Mouse (Mus musculus) ES-Bruce4 (cell line): ENCODE results near the gene Cst7. TPM values are rescaled to one million over a fixed set of nuclear protein-coding genes. Genes with fewer than 3 reads are reported as not detected.
"Not testable (repeated sequence)": the region's sequence is repeated elsewhere in the genome, so short reads cannot be mapped to it uniquely, and the experiment has no call there.

Experiments used
- H3K27ac ChIP-seq: 2 replicates; pipeline ENCODE4 v1.5.1; 2012; ENCODE audit warnings: low read length, inconsistent platforms; ENCODE audit not compliant: insufficient read depth
- H3K27me3 ChIP-seq: 2 replicates; pipeline ENCODE4 v1.6.1; 2012; ENCODE audit warnings: mild to moderate bottlenecking, low read length, inconsistent platforms; ENCODE audit not compliant: control insufficient read depth, poor library complexity, insufficient read depth, severe bottlenecking
- H3K36me3 ChIP-seq: 2 replicates; pipeline ENCODE4 v1.6.1; 2012; ENCODE audit warnings: inconsistent platforms, mild to moderate bottlenecking, low read length, moderate library complexity; ENCODE audit not compliant: control insufficient read depth, poor library complexity, insufficient read depth, severe bottlenecking
- H3K4me1 ChIP-seq: one replicate; pipeline ENCODE4 v1.8.1; 2011; ENCODE audit warnings: low read length; ENCODE audit not compliant: control insufficient read depth, insufficient read depth
- H3K4me3 ChIP-seq: 2 replicates; pipeline ENCODE4 v1.5.1; 2011; ENCODE audit warnings: low read depth, mild to moderate bottlenecking, low read length
- H3K9ac ChIP-seq: 2 replicates; pipeline ENCODE4 v1.6.1; 2012; ENCODE audit warnings: low read depth, mild to moderate bottlenecking, inconsistent platforms; ENCODE audit not compliant: poor library complexity, severe bottlenecking
- H3K9me3 ChIP-seq: replicated peaks from 2 replicates; pipeline ENCODE4 v1.6.1; 2012; ENCODE audit warnings: mild to moderate bottlenecking, low read length, inconsistent platforms; ENCODE audit not compliant: control insufficient read depth, poor library complexity, insufficient read depth, severe bottlenecking
- CTCF ChIP-seq: IDR thresholded peaks from one replicate; pipeline ENCODE4 v1.8.1; 2011; ENCODE audit warnings: low read depth, low read length
- EP300 ChIP-seq: IDR thresholded peaks from 2 replicates; pipeline ENCODE4 v1.6.1; 2011; ENCODE audit warnings: low read depth, low read length; ENCODE audit not compliant: insufficient read depth
- POLR2A ChIP-seq: IDR thresholded peaks from one replicate; pipeline ENCODE4 v1.8.1; 2011; ENCODE audit warnings: low read length; ENCODE audit not compliant: insufficient read depth
- polyA plus RNA-seq: library from polyadenylated mRNA; stranded (reverse); fragments of >200 nt; gene quantifications from 2 replicates; pipeline ENCODE4 v1.2.4, GENCODE M21; 2011; ENCODE audit warnings: low read depth; ENCODE audit not compliant: missing spikeins, insufficient read depth, insufficient read length

Gene Cst7
- polyA plus RNA-seq, result not detected in 2 replicates

DNA sequence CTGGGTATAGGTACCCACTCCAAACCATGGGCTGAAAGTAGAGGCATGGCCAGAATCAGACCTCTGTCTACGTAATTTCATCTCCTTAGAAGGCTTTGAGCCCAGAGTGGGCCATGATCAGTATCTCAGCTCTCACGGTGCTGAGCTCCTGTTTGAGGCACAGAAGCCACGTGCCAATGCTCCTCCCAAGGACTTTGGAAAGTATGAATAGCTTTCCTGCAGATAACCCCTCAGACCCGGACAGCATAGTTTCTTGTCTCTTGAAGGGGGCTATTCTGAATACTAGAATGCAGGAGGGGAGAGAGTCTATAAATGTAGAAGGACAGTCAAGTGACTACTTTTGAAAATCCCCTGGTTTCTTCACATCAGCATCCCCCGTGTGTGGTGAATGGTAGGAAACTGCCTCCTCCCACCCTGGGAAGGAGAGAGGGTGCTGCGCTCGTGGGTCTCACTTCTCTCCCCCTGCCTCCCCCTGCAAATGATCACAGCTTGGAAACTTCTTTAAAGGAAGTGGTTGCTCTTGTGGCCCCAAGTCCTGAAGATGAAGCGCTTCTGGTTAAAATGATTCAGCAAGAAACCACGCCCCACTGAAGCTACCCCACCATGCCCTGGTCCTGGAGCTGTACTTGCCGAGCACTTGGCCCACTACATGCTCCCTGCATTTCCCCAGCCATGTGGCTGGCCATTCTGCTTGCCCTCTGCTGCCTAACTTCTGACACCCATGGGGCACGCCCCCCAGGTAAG lies at the start of gene Cst7:
Cst7 (plus strand) TSS at position 569 of the 744 bp plus-strand sequence.
- Histone ChIP-seq H3K36me3 (no peaks in the 10 kb centered on the region), H3K4me3 (no peak within 1 kb of the TSS), H3K4me1 (no peaks in the 10 kb centered on the region), H3K27me3 (no peaks in the 10 kb centered on the region), H3K9ac (no peak within 1 kb of the TSS), H3K9me3 (no peaks in the 10 kb centered on the region), H3K27ac (no peak within 1 kb of the TSS)
- no peak for TF ChIP-seq CTCF
- TF ChIP-seq EP300, result no peak
- TF ChIP-seq POLR2A, result no peak

DNA sequence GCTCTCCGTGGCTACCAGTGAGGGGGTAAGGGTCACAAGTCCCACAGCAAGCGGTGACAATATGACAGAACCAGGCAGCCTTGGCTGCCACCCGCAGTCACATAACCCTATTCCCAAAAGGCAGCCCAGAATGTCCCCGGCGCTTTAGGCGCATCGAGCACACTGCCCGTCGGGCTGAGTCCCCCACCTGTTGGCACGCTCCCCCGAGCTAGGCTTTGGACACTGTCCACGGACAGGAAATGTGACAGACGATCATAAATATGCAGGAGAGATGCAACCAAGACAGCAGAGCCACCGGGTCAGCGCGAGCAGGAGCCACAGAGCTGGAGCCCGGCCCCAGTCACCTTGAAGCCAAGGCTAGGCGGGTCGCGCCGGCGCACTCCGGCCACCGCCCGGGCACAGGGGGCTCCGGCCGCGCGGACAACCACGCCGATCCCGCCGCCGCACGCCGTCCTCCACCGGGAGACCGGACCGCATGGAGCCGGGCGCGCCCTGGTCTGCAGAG lies 44.5 kb upstream of the Cst7 start:
- H3K9ac ChIP-seq, result peak overlapping the region; percentile 70
- H3K4me1 ChIP-seq, result no peaks in the 10 kb centered on the region
- H3K4me3 ChIP-seq, result peak overlapping the region; percentile 79
- TF ChIP-seq POLR2A (no peak), EP300 (no peak), CTCF (no peak)
- H3K9me3 ChIP-seq, result no peaks in the 10 kb centered on the region
- peaks cover 9% of the 10 kb centered on the region; the same call in 1 of the 2 replicates for H3K27me3 ChIP-seq
- H3K27ac ChIP-seq, result no peak overlapping the region
- H3K36me3 ChIP-seq, result no peaks in the 10 kb centered on the region

DNA sequence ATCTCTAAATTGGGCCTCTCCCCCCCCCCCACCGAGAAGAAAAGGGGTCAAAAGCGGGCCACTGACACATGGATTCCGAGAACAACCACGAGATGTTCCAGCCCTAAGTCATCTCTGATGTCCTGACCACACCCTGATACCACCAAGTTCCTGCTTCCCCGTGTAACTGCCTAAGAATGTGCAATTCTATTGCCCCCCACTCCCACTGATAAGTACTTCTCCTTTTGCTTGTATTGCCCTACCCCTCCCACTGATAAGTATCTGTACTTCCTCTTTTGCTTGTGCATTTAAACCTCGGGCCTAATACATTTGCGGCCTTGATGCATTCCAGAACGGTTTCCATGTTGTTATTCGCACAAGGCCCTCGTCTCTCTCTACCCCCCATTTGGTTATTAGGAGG lies 20.6 kb upstream of the Cst7 start:
- H3K4me1 ChIP-seq, H3K27ac ChIP-seq, H3K27me3 ChIP-seq: not testable (repeated sequence)

DNA sequence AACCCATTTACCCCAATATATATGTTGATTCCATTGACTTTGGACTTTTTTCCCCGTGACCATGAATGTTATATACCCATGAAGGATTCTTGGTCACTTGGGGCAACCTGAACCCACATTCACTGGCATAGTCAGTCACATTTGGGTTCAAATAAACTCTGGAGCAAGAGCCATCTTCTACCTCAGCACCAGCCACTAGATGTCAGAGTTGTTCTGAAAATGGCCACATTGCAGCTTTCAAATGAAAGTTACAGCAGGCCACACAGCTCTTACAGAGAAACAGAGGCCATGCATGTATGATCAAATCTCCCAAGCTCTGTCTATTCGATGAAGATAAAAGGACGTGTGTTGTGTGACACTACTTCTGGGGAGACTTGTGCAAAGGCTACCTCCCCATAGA lies 11.6 kb upstream of the Cst7 start:
- TF ChIP-seq CTCF, result no peak
- TF ChIP-seq POLR2A, result no peak
- no peak for TF ChIP-seq EP300

More for the DNA sequence above, 20.6 kb upstream of the Cst7 start:
- not testable (repeated sequence) for H3K4me3 ChIP-seq, H3K9ac ChIP-seq, H3K9me3 ChIP-seq, H3K36me3 ChIP-seq

DNA sequence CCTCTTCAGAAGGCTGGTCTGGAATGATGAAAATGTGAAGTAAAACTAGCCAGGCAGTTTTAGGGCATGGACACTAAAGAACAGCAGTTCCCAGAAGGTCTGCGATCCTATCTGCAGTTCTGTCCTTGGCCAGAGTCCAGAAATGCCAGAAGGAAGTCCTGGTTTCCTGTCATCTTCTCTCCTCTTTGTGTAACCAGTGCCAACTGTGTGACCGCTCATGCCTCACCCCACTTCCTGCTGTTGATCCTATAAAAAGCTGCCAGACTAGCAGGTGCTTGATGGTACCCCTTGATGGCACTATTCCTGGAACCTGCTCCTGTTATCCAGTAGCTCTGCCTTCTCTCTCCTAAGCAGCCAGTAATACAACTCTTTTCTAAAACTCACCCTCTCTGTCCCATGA lies 3.2 kb upstream of the Cst7 start:
- Histone ChIP-seq H3K9ac (no peak overlapping the region), H3K36me3 (no peaks in the 10 kb centered on the region), H3K9me3 (no peaks in the 10 kb centered on the region), H3K27ac (no peak overlapping the region), H3K27me3 (no peaks in the 10 kb centered on the region), H3K4me3 (no peak overlapping the region), H3K4me1 (no peaks in the 10 kb centered on the region)
- TF ChIP-seq CTCF, result no peak
- TF ChIP-seq POLR2A, result no peak
- TF ChIP-seq EP300, result no peak

More for the DNA sequence above, 11.6 kb upstream of the Cst7 start:
- Histone ChIP-seq H3K9ac (no peak overlapping the region), H3K27ac (no peak overlapping the region), H3K4me1 (no peaks in the 10 kb centered on the region), H3K4me3 (no peak overlapping the region), H3K36me3 (no peaks in the 10 kb centered on the region), H3K27me3 (no peaks in the 10 kb centered on the region), H3K9me3 (no peaks in the 10 kb centered on the region)

DNA sequence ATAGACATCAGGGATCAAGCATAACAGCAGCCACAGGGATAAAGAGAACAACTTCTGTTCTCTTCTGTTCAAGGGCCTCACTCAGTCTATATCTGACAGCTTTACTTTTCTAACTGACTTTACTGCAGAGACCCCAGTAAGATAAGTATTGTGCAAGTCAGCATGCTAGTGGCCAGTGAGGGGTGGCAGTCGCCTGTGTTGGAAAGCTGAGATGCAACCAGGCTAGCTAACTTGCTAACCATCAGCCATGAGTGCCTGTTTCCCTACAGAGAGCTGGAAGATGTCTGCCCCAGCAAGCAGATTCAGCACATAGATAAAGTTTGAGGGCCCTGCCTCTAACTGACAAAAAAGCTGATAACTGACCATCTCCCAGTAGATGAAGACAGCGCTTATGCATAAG lies 546 bp downstream of the Cst7 start:
- Histone ChIP-seq H3K9me3 (no peaks in the 10 kb centered on the region), H3K27ac (no peak overlapping the region)

More for the DNA sequence above, 546 bp downstream of the Cst7 start:
- Histone ChIP-seq H3K4me1 (no peaks in the 10 kb centered on the region), H3K27me3 (no peaks in the 10 kb centered on the region), H3K36me3 (no peaks in the 10 kb centered on the region), H3K9ac (no peak overlapping the region), H3K4me3 (no peak overlapping the region)
- TF ChIP-seq EP300 (no peak), POLR2A (no peak), CTCF (no peak)
